Mouse (Mus musculus) bone marrow, adult 2 months (tissue): ENCODE measurements around the gene Qars.

Experiments
- CTCF ChIP-seq: fragments of 200-500 bp; IDR thresholded peaks from 2 replicates; pipeline ENCODE4 v1.5.1; 2011; ENCODE audit warnings: low read length, control low read depth; ENCODE audit not compliant: control insufficient read depth, insufficient read depth
- POLR2A ChIP-seq: fragments of 200-500 bp; IDR thresholded peaks from 2 replicates; pipeline ENCODE4 v1.6.1; 2011; ENCODE audit warnings: low read depth, mild to moderate bottlenecking, control low read depth, low read length, borderline replicate concordance; ENCODE audit not compliant: control insufficient read depth

DNA sequence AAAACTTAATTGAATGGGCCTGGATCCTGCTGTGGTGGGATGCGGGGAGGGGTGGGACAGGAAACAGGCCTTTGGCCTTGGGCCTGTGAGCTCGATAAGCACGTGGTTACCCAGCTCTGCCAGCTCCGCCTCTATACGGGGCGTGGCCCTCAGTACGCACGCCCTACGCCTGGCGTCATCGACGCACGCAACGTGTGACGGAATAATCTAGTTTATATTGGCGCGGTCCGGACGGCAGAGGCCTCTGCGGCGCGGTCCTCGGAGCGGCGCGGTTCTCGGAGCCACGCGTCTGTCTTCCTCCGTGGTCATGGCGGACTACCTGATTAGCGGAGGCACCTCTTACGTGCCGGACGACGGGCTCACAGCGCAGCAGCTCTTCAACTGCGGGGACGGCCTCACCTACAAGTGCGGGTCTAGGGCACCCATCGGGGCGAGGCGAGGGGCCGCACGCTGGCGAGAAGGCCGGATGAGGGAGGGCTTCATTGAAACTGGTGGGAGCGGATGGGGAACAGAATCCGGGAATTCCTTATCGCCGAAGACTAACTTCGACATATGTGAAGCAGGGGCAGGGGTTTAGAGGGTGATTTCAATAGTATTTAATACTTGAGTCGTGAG is 52.8 kb downstream of the Qars start, which contains the start of gene Impdh2:
- TF ChIP-seq CTCF (no peak), POLR2A (peak; percentile 85; the same call in 1 of the 2 replicates)
